Mouse (Mus musculus) frontal cortex, postnatal 25 days (tissue): ENCODE data around the gene Exosc9.

Source experiments
- DNase-seq, 2 experiments: peaks; one replicate each; pipeline ENCODE4 v3.0.0; 2022; ENCODE audit warnings: low spot score in 2 of 2

Gene Exosc9

GRCm38 (mm10) chr3:36552406-36553047, at the start of gene Exosc9:
Gene Exosc9 (plus strand): TSS chr3:36552606.
- peak; percentile 95 to 96 for DNase-seq

- no peak for DNase-seq
Observed at GRCm38 (mm10) chr3:36505306-36505705, 47.1 kb upstream of the Exosc9 start.

GRCm38 (mm10) chr3:36505809-36506735, 46.3 kb upstream of the Exosc9 start:
- no peak for DNase-seq

- no peak for DNase-seq
Observed at GRCm38 (mm10) chr3:36511491-36511890, 40.9 kb upstream of the Exosc9 start.

DNA sequence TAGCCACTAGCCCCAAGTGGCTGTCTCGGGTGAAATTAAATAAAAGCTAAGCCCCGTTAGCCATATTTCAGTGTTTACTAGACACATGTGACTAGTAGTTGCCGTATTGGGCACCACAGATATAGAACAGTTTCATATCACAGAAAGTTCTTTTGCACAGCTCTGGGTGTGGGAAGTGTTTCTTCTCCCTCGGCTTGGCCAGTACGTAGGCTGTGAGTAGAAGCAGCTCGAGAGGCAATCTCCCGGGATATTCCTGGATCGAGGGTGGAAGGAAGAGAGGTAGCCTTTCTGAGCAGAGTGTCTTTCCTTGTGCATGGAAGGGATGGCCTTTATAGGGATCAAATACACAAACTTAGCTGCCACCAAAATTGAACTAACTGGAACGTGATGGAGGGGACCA, 36.2 kb upstream of the Exosc9 start:
- DNase-seq = no peak

- DNase-seq = peak; percentile 24 to 44
Observed at GRCm38 (mm10) chr3:36521073-36522060, 31.0 kb upstream of the Exosc9 start, which contains the start of gene Gm11549. Gene Gm11549 (minus strand): TSS chr3:36521813.

GRCm38 (mm10) chr3:36522137-36522536, 30.3 kb upstream of the Exosc9 start:
- no peak for DNase-seq

DNA sequence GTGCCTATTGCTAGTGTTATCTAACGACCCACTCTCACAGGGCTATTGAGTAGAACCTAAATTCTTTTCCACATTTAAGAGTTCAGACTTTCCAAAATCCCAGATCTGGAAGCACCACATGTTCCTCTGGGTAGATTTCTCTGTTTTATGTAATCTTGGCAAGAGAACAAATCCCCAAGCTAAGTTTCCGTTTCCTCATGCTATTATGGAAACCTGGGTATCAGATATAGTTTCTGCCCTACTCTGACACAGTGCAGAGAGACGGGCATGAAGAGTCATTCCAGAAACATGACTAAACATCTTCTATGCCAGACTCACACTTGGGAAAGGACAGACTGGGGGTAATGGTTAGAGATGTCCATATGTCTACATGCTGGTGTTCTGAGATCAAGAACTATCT, 27.9 kb upstream of the Exosc9 start:
- no peak for DNase-seq

DNA sequence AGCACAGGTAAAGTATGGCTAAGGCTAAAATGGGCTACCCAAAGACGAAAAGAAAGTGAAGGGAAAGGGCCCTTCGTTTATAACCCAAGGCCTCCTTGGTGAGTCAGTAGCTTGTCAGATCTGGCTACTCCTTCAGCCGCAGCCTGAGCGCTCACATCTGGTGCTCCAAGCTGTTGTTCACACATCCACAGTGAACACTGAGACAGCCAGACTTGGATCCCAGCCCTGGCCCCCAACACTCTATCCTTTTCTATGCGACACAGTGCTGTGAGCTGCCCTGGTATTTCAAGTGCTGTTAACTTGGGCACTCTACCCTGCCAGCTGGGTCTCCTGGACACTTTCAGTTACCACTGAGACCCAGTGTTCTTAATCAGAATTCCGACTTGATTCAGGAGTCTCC, 22.1 kb upstream of the Exosc9 start:
- DNase-seq = peak; percentile 47 to 69

DNA sequence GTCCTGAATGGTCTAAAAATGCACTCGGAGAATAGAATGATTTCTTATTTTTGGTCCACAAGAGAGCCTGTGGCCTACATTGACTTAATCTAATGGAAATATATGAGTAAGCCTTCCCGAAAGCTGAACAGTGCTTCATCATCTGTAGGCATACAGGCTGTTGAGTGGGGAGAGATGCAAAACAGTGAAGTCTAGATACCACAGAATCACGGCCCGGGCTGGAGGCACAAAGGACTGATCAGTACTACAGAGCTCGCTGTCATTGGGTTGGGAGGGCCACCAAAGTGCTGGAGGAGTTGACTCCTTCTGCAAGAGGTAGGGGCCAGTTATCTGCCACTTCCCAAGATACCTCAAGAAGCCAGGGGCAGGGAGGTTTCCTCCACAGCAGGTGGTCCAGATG, 21.6 kb upstream of the Exosc9 start:
- no peak for DNase-seq

- no peak for DNase-seq
Observed at GRCm38 (mm10) chr3:36531242-36531641, 21.2 kb upstream of the Exosc9 start.

- DNase-seq = no peak
Observed at GRCm38 (mm10) chr3:36531979-36532542, 20.3 kb upstream of the Exosc9 start.

DNA sequence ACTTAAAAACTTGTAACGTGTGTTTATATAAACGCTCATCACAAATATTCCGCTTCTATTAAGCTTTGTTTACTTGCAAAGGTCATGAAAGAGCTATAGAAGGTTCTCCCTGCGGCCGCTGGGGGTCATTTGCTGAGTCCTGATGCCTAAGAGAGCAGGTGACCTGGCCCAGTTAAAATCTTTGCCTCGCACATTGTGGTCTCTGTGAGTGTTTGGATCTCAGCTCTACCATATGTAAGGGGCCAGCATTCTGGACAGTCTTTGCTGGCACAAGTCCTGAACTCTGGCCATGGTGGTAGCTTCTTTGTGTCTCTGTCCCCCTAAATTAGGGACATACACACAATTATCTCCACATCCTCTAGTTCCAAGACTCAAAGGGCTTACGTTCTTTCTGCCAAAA, 19.7 kb upstream of the Exosc9 start:
- DNase-seq = no peak

DNA sequence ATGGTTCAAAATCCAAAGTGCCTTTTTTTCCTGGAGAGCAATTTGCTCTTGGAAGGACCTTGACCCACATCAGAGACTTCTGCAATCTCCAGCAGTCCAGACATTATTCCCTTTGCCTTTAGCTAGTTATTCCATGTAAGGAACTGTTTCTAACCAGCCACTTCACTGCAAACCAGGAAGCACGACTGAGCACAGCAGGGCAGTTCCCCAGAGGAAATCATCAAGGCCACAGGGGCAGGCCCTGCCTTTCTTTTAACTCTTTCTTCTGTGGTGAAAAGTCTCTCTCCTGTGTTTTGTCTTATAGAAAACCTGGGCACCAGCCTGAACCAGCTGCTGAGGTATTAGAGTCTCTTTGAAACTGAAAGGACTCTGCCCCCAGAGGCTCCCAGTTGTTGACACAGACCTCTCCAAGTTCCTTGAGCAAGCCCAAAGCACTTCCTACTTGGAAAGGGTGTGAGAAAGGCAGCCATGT, 19.2 kb upstream of the Exosc9 start:
- no peak for DNase-seq

DNA sequence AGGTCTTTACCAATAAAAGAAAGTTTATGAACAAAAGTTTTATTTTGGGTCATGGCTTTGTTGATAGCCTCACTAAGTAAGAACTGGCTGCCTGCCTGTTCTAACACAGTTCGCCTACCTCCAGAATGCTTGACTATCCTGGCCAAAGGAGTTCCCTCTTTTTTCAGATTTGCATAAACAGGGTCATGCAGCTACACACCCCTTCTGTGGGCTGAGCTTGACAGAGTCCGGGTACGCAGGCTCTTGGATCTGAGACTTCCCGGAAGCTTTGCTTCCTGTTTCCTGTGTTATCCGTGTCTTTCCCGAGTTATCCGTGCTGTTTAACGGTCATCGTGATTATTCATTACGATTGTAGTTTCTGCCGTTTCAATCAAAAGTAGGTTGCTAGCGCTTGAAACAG, 16.4 kb upstream of the Exosc9 start:
- no peak for DNase-seq

DNA sequence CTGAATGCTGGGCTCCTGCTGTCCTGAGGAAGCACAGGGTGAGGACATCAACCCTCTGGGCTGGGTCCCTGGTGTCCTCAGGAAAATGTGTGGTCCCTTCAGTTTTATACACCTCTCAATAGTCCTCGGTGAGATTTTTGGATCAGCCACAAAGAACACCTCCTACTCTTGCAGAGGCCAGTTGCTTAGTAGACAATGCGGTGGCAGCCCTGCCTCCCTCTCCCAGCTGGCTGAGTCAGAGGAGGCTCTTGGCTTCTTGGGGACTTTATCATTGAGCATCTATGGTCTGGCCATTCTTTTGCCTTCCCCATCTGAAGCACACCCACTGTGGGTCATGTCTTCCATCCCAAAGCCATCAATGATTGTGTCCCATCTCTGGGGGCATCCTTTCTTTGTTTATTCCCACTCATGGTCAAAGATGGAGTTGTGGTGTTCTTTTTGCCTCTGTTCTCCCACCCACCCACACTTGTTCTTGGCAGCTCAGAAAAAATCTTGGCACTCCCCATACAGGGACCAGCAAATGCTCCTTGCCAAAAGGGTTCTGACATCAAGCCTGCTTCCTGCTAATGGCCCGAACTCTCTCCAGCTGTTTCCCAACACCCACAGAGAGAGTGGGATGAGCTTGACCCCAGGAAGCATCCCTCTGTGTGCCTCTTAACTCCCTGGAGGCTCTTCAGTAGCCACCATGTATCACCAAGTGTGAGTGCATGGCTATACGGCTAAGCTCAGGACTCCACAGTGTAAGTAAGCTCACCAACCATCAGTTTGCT, 14.5 kb upstream of the Exosc9 start:
- DNase-seq = no peak

GRCm38 (mm10) chr3:36540756-36541155, 11.7 kb upstream of the Exosc9 start:
- DNase-seq = no peak

- no peak for DNase-seq
Observed at GRCm38 (mm10) chr3:36541399-36541798, 11.0 kb upstream of the Exosc9 start.

DNA sequence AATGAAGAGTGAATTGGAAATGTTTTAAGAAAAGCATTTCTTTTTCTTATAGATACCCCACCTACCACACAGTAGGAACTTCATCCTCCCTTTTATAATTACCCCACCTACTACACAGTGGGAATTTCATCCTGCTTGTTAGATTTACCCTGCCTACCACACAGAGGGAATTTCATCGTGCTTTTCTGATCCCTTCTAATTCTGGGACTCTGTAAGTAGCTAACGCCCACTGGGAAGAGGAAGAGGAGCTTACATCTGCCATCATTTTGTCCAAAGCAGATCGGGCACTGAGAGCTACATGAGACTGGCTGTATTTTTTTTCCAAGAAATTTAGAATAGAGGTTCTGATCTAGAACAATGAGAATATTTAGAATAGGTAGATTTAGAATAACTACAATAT, 7.4 kb upstream of the Exosc9 start:
- no peak for DNase-seq

- DNase-seq = peak in 1 of 2 experiments; percentile 32
Observed at GRCm38 (mm10) chr3:36551343-36551742, 1.1 kb upstream of the Exosc9 start.
